Mouse (Mus musculus) left cerebral cortex, postnatal 14 days (tissue): ENCODE measurements around the gene Ugt1a8. TPM values are rescaled to one million over a fixed set of nuclear protein-coding genes. Genes with fewer than 3 reads are reported as not detected.

Experiments used
- DNase-seq, 2 experiments: peaks; one replicate each; pipeline ENCODE4 v3.0.0; 2021 to 2022; ENCODE audit warnings: low spot score in 2 of 2, mixed read lengths in 1 of 2
- intact Hi-C: fragments of 180-260 bp; cut with DNase I; formaldehyde crosslinking; loops from one replicate; pipeline ENCODE4 v1.15.1; 2025
- total RNA-seq, 2 experiments: library from RNA; stranded (reverse); gene quantifications; 2 replicates each; pipeline ENCODE4 v1.2.3; 2021

Gene Ugt1a8
- total RNA-seq, 2 experiments from 2014 or later, result not detected

DNA sequence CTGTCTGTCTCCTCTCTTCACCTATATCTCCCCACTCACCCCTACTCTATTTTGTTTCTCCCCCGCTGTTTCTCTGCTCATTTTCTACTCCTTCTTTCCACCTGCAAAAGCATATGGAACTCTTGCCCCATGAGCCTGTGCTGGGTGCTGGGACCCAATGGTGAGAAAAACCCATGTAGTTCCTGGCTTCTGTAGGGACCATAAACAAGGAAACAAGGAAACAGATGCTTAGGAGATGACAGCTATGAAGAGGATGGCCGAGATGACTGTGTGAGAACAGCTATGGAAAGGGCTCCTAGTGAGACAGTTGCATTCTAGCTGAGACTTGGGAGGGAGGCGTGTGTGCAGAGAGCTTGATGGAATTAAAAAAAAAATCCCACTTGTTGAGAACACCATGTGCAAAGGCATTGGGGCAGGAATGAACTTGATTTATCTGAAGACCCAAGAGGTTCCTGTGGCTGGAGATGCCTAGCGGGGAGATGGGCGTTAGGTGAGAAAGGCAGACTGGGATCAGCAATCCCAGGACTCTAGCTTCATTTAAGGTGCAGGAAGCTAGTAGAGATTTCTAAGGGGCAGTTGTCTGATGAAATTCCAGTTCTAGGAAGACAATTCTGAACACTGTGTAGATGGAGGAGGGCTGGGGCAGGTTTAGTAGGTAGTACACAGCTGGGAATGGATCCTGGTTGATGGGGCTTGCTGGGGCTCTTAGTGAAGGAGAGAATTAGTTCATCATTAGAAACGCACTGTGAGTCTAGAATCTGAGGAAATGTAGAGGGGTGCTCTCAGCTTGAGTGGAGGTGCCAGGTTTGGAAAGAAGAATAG, 143.6 kb downstream of the Ugt1a8 start:
- no peak for DNase-seq
- intact Hi-C loops, result no loop called here

- intact Hi-C loops, result no loop called here
- no peak for DNase-seq
These were observed 144.3 kb downstream of the Ugt1a8 start for GRCm38 (mm10) chr1:88231803-88232499.

DNA sequence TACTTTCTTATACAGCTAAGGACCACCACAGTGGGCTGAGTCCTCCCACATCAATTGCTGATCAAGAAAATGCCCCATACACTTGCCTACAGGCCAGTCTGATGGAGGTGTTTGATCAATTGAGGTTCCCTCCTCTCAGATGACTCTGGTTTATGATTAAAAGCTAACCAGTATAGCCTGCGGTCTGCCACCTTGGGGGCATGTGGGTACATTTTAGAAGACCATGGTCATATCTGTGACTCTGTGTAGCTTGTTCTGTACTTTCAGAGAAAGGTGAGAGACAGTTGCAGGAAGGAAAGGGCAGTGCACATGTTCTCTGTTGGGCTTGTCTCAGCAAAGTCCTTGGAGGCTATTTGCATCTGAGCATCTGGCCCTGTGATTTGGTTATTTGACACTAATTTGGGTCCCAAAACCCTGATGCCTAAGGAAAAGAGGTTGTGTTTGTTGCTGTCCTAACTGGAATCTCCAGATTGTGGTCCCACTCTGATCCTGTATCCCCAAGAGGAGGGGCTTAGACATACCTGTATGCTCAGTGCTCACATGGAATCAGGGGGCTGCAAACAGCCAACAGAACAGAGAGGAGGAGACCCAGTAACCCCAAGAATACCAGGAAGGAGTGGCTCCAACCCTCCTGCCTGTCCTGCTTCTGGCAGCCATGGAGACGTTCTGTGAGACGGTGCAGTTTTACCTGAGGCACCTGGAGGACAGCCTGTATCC, 145.2 kb downstream of the Ugt1a8 start:
- intact Hi-C loops, result no loop called here
- DNase-seq, result no peak

DNA sequence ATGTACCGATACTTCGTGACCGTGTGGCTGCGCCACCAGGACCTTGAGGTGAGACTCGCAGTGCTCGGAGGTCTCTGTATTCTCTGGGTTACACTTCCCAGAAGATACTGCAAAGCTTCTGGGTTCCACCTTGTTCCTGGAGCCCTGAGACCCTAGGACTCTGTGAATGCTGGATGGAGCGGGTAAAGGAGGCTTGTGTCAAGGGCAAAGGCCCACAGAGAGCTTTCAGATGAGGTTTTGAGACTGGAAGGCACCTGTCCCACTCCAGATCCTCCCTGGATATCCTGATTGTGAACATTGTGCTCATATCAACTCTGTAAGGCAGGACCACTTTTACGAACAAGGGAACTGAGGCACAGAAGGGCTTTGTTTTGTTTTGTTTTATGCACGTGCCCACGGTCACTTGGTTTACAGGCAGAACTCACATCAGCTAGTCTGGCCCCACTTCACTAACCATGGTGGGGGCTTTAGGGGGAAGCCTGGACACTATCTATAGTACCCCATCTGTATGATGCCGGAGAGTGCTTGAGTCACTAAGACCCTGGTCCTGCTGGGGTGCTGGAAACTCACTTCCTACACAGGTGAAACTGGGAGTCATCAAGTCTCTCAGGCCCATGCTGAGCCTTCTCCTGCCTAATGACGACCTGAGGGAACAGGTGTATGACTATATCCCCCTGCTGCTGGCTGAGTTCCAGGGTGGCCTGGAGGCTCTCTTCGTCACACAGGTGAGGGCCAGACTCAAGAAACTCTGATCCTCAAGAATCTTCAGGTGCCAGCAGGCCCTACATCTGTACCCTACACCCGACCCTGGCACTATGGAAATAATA, 146.0 kb downstream of the Ugt1a8 start:
- intact Hi-C loops, result no loop called here
- no peak for DNase-seq

DNA sequence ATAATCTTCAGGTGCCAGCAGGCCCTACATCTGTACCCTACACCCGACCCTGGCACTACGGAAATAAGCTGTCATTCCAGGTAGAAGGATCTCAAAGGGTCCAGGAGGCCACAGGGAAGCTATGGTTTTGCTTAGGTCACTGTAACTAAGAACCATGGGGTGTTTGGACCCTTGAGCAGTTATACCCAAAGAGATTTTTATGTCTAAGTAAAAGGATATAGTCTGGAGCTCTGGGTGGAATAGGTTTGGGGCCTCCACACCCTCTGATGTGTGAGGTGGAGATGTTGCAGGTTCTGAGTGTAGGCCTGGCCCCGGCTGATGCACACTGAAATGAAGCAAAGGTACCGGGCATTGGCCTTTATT, 146.6 kb downstream of the Ugt1a8 start:
- DNase-seq, result no peak
- intact Hi-C loops, result no loop called here

- DNase-seq, result no peak
These were observed 147.0 kb downstream of the Ugt1a8 start for GRCm38 (mm10) chr1:88234646-88235045.

DNA sequence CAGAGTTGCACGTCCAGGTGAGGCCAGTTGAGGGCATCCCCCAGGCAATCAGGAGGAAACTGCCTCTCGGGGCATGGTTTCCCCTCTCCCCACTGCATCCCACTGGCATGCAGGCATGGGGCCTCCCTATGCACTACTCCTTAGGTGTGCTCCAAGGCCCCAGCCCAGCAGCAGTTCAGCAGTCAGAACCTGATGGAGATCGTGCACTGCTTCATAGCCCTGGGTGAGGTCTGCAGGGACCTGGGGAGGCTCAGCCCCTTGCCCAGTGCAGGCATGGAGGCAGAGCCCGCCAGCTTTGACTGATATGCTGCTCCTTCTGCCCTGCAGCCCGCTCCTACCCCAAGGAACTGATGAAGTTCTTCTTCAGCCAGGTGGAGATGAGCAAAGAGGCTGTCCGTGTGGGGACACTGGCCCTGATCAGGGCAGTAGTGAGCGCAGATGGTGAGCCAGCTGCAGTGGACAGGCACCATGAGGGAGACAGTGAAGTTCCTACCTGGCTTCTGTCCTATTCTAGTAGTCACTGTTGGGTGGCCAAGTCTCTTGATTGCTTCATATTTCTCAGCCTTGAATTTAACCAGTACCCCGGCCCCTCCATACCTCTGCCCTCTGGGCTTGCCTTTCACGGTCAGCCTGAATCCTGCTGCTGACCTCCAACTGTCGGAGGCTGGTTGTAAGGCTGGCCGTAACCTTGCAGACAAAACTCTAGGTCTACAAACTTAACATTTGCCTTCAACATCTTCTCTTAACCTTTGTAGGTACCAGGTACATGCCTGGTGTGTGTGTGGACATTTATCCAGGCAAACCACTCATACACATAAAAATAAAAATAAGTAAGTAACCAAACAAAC, 147.7 kb downstream of the Ugt1a8 start:
- no peak for DNase-seq
- intact Hi-C loops, result no loop called here

More at GRCm38 (mm10) chr1:88234646-88235045, 147.0 kb downstream of the Ugt1a8 start:
- intact Hi-C loops, result no loop called here

- DNase-seq, result no peak
- intact Hi-C loops, result no loop called here
These were observed 148.3 kb downstream of the Ugt1a8 start for GRCm38 (mm10) chr1:88235894-88236415.

- DNase-seq, result no peak
- intact Hi-C loops, result no loop called here
These were observed 149.7 kb downstream of the Ugt1a8 start for GRCm38 (mm10) chr1:88237311-88237710.

- no peak for DNase-seq
- intact Hi-C loops, result no loop called here
These were observed 151.2 kb downstream of the Ugt1a8 start for GRCm38 (mm10) chr1:88238771-88239170.

DNA sequence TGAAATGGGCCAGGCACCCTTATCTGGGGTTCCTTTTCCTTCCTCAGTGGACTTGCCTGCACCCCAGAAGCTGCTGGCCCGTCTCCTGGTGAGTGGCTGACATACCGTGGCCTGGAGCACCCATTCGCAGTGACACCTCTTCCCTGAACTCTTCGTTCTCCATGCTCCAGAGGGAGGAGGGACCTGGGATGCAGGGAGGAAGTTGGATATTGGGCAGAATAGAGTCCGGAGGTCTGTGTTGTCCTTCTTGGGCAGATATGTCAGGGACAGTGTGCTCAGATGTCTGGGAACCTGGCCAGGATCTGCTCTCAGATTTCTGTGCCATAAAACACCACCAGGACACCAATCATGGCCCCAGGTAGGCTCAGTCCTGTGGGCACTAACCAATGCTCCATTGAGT, 152.5 kb downstream of the Ugt1a8 start:
- DNase-seq, result no peak
- intact Hi-C loops, result no loop called here

GRCm38 (mm10) chr1:88240579-88240978, 153.0 kb downstream of the Ugt1a8 start:
- DNase-seq, result no peak
- intact Hi-C loops, result no loop called here

- no peak for DNase-seq
- intact Hi-C loops, result no loop called here
These were observed 156.2 kb downstream of the Ugt1a8 start for GRCm38 (mm10) chr1:88243861-88244260.

DNA sequence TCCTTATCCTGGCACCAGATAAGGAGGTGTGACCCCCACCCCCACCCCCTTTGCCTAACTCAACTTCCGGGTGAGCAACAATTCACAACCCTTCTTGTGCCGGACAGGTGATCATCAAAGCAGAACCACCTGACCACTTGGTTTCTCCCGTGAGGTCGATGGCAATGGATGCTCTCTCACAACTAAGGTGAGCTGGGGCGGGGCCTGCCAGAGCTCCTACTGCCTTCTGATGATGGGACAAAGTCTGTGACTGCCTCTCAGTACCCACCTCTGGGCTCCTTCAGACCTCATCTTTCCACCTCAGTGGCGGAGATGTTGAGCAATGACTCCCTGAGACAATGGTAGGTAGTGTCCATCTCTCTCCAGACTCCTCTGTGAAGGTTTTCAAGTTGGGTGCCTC, 158.3 kb downstream of the Ugt1a8 start:
- intact Hi-C loops, result no loop called here
- DNase-seq, result no peak

- intact Hi-C loops, result no loop called here
- DNase-seq, result no peak
These were observed 158.8 kb downstream of the Ugt1a8 start for GRCm38 (mm10) chr1:88246386-88246785.

DNA sequence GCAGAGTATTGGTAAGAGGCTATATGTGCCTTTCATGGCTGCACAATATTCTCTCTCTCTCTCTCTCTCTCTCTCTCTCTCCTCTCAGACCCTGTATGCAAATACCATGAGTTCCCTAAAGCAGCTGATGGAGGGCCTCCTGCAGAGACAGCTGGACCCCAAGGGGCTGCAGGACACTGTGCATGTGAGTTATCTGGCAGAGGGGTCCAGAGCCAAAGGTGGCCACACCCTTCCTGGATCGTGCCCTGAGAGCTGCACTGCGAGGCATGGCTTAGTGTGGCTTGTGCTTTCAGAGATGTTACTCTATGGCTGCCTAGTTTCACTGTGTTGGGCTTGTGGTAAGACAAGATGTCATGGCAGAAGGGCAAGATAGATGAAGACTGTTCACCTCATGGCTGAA, 160.0 kb downstream of the Ugt1a8 start:
- intact Hi-C loops, result no loop called here
- no peak for DNase-seq

GRCm38 (mm10) chr1:88248658-88249057, 161.0 kb downstream of the Ugt1a8 start:
- intact Hi-C loops, result no loop called here
- no peak for DNase-seq

- no peak for DNase-seq
- intact Hi-C loops, result no loop called here
These were observed 162.0 kb downstream of the Ugt1a8 start for GRCm38 (mm10) chr1:88249596-88249995.
